Mouse (Mus musculus): ENCODE measurements around the gene Qdpr.

Gene Qdpr

GRCm38 (mm10) chr5:45384034-45384812, 65.8 kb downstream of the Qdpr start:
- no peak for DNase-seq (ENCODE audit: low spot score)
